Mouse (Mus musculus) midbrain, postnatal 0 days (tissue): ENCODE measurements at regions not wholly inside any gene's neighbourhood (a gene's known extent, or its start where the extent isn't known, plus 50 kb on each side); places are given as distances from the start of the nearest gene placed in this dataset.

Experiments
- ATAC-seq: fragments of 200-750 bp; cut with Nextera tagmentation; 2 replicates; pipeline ENCODE4 v1.8.0; 2017; ENCODE audit warnings: moderate number of reproducible peaks, mild to moderate bottlenecking, moderate TSS enrichment, moderate library complexity; ENCODE audit not compliant: low FRiP score
- DNase-seq: peaks from one replicate; pipeline ENCODE4 v3.0.0-alpha.2; 2015; ENCODE audit warnings: low spot score
- H3K27ac ChIP-seq: fragments of 300-500 bp; sonication (generic); 2 replicates; pipeline ENCODE4 v1.5.1; 2014; ENCODE audit warnings: low read depth, mild to moderate bottlenecking, low read length, mixed read lengths
- H3K27me3 ChIP-seq: fragments of 300-500 bp; sonication (generic); 2 replicates; pipeline ENCODE4 v1.6.1; 2014; ENCODE audit warnings: low read length, control low read depth, mixed read lengths; ENCODE audit not compliant: insufficient read depth
- H3K36me3 ChIP-seq: fragments of 300-500 bp; sonication (generic); 2 replicates; pipeline ENCODE4 v1.6.1; 2014; ENCODE audit warnings: low read length, control low read depth, mixed read lengths; ENCODE audit not compliant: insufficient read depth
- H3K4me1 ChIP-seq: fragments of 300-500 bp; sonication (generic); 2 replicates; pipeline ENCODE4 v1.6.1; 2014; ENCODE audit warnings: mild to moderate bottlenecking, control low read depth, antibody characterized with exemption, low read length, mixed read lengths; ENCODE audit not compliant: insufficient read depth
- H3K4me2 ChIP-seq: fragments of 300-500 bp; sonication (generic); 2 replicates; pipeline ENCODE4 v1.6.1; 2014; ENCODE audit warnings: low read depth, mild to moderate bottlenecking, low read length, mixed read lengths; ENCODE audit not compliant: poor library complexity, severe bottlenecking
- H3K4me3 ChIP-seq: fragments of 300-500 bp; sonication (generic); 2 replicates; pipeline ENCODE4 v1.5.1; 2014; ENCODE audit warnings: low read depth, mild to moderate bottlenecking, low read length, moderate library complexity
- H3K9ac ChIP-seq: fragments of 300-500 bp; sonication (generic); replicated peaks from 2 replicates; pipeline ENCODE4 v1.6.1; 2014; ENCODE audit warnings: mild to moderate bottlenecking, low read length, moderate library complexity, mixed read lengths; ENCODE audit not compliant: poor library complexity, severe bottlenecking
- H3K9me3 ChIP-seq: fragments of 300-500 bp; sonication (generic); 2 replicates; pipeline ENCODE4 v1.6.1; 2016; ENCODE audit warnings: low read length, control low read depth
- CTCF ChIP-seq: IDR thresholded peaks from 2 replicates; pipeline ENCODE4 v1.5.1; 2016; ENCODE audit warnings: antibody characterized with exemption, mild to moderate bottlenecking
- WGBS: fragments of 180-500 bp; shearing (Covaris S2); extraction: QIAGEN DNeasy Blood & Tissue Kit; methylation state at CpG from one replicate; pipeline ENCODE4 v1.1.7; 2014; 5-methylcytosine and 5-hydroxymethylcytosine counted together

GRCm38 (mm10) chr12:6211266-6211665, 835.8 kb upstream of the Klhl29 start:
- Histone ChIP-seq H3K27me3 (no peaks in the 10 kb centered on the region), H3K4me1 (no peaks in the 10 kb centered on the region), H3K9ac (no peak overlapping the region), H3K36me3 (no peaks in the 10 kb centered on the region), H3K9me3 (no peaks in the 10 kb centered on the region), H3K4me3 (no peak overlapping the region), H3K4me2 (no peak overlapping the region), H3K27ac (no peak overlapping the region)
- WGBS, result 31% methylated on average over 1 of the region's 1 CpGs
- no peak for TF ChIP-seq CTCF
- ATAC-seq (no peak), DNase-seq (no peak)

GRCm38 (mm10) chr12:6189232-6189631, 813.8 kb upstream of the Klhl29 start:
- DNase-seq (no peak), ATAC-seq (no peak)
- Histone ChIP-seq H3K4me2 (no peak overlapping the region), H3K36me3 (no peaks in the 10 kb centered on the region), H3K9ac (no peak overlapping the region), H3K4me1 (no peaks in the 10 kb centered on the region), H3K4me3 (no peak overlapping the region), H3K27ac (no peak overlapping the region), H3K27me3 (no peaks in the 10 kb centered on the region), H3K9me3 (no peaks in the 10 kb centered on the region)
- WGBS, result 47% methylated on average over 3 of the region's 3 CpGs
- TF ChIP-seq CTCF, result no peak

GRCm38 (mm10) chr12:6168795-6169194, 793.3 kb upstream of the Klhl29 start:
- Histone ChIP-seq H3K4me3 (no peak overlapping the region), H3K27me3 (no peaks in the 10 kb centered on the region), H3K4me1 (no peaks in the 10 kb centered on the region), H3K9ac (no peak overlapping the region), H3K36me3 (no peaks in the 10 kb centered on the region), H3K4me2 (no peak overlapping the region), H3K27ac (no peak overlapping the region), H3K9me3 (no peaks in the 10 kb centered on the region)
- ATAC-seq (no peak), DNase-seq (no peak)
- no peak for TF ChIP-seq CTCF

GRCm38 (mm10) chr12:6154287-6154686, 778.8 kb upstream of the Klhl29 start:
- Histone ChIP-seq H3K9me3 (no peaks in the 10 kb centered on the region), H3K36me3 (no peaks in the 10 kb centered on the region), H3K4me2 (no peak overlapping the region), H3K4me1 (no peaks in the 10 kb centered on the region), H3K27ac (no peak overlapping the region), H3K9ac (no peak overlapping the region), H3K27me3 (no peaks in the 10 kb centered on the region), H3K4me3 (no peak overlapping the region)
- DNase-seq, result no peak
- WGBS, result 83% methylated on average over 2 of the region's 2 CpGs
- no peak for TF ChIP-seq CTCF
- ATAC-seq, result no peak

DNA sequence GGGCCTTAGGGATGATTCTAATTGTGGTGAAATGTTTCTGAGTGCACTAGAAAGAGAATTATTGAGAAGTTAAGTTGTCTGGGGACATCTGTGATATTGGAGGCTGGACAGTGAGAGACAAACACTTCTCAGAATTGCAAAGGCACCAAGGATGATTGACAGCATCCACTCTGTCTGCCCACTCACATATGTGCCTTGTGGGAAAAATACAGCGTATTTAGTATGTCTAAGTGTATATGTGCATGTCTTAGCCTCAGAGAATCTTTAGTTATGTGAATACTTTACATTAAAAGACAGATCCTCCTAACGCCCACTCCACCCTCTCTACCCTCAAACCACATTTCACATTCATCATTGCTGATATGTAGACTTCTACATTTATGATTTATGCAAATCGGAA, 776.0 kb upstream of the Klhl29 start:
- WGBS, result 86% methylated on average over 3 of the region's 3 CpGs
- no peak for TF ChIP-seq CTCF

GRCm38 (mm10) chr12:6132451-6132850, 757.0 kb upstream of the Klhl29 start:
- Histone ChIP-seq H3K9ac (no peak overlapping the region), H3K27ac (no peak overlapping the region), H3K4me3 (no peak overlapping the region), H3K9me3 (no peaks in the 10 kb centered on the region), H3K4me1 (no peaks in the 10 kb centered on the region), H3K4me2 (no peak overlapping the region), H3K27me3 (no peaks in the 10 kb centered on the region), H3K36me3 (no peaks in the 10 kb centered on the region)
- no peak for TF ChIP-seq CTCF
- ATAC-seq (no peak), DNase-seq (no peak)
- 94% methylated on average over 2 of the region's 2 CpGs for WGBS

More for the DNA sequence above, 776.0 kb upstream of the Klhl29 start:
- Histone ChIP-seq H3K4me3 (no peak overlapping the region), H3K4me2 (no peak overlapping the region), H3K27me3 (no peaks in the 10 kb centered on the region), H3K9me3 (no peaks in the 10 kb centered on the region), H3K36me3 (no peaks in the 10 kb centered on the region), H3K9ac (no peak overlapping the region), H3K4me1 (no peaks in the 10 kb centered on the region), H3K27ac (no peak overlapping the region)
- DNase-seq (no peak), ATAC-seq (no peak)

- Histone ChIP-seq H3K9me3 (no peaks in the 10 kb centered on the region), H3K27ac (no peak overlapping the region), H3K4me3 (no peak overlapping the region), H3K27me3 (no peaks in the 10 kb centered on the region), H3K4me2 (no peak overlapping the region), H3K9ac (no peak overlapping the region), H3K36me3 (no peaks in the 10 kb centered on the region), H3K4me1 (no peaks in the 10 kb centered on the region)
- 85% methylated on average over 3 of the region's 3 CpGs for WGBS
- no peak for ATAC-seq
- no peak for DNase-seq
- no peak for TF ChIP-seq CTCF
These were observed 744.1 kb upstream of the Klhl29 start for GRCm38 (mm10) chr12:6119557-6119956.
